Mouse (Mus musculus) left cerebral cortex, postnatal 14 days (tissue): ENCODE results near the gene Atf5. TPM values are rescaled to one million over a fixed set of nuclear protein-coding genes. Genes with fewer than 3 reads are reported as not detected.

Experiments
- DNase-seq, 2 experiments: peaks; one replicate each; pipeline ENCODE4 v3.0.0; 2021 to 2022; ENCODE audit warnings: low spot score in 2 of 2, mixed read lengths in 1 of 2
- intact Hi-C: fragments of 180-260 bp; cut with DNase I; formaldehyde crosslinking; loops from one replicate; pipeline ENCODE4 v1.15.1; 2025
- microRNA-seq, 2 experiments: library from miRNA; unstranded; fragments of <30 nt; microRNA quantifications; one replicate each; pipeline ENCODE4 v1.2.0; 2022
- total RNA-seq, 2 experiments: library from RNA; stranded (reverse); gene quantifications; 2 replicates each; pipeline ENCODE4 v1.2.3; 2021

The Atf5 gene
- total RNA-seq, 2 experiments from 2014 or later: 24.4 to 25.1 TPM

GRCm38 (mm10) chr7:44808927-44809326 lies 7.5 kb downstream of the Atf5 start:
- DNase-seq: no peak
- intact Hi-C loops: no loop called here

- intact Hi-C loops: no loop called here
- no peak for DNase-seq
Measured at GRCm38 (mm10) chr7:44792781-44793180, 23.7 kb downstream of the Atf5 start.

GRCm38 (mm10) chr7:44790066-44790465 lies 26.4 kb downstream of the Atf5 start:
- intact Hi-C loops: no loop called here
- no peak for DNase-seq

GRCm38 (mm10) chr7:44789531-44789930 lies 26.9 kb downstream of the Atf5 start:
- no peak for DNase-seq
- intact Hi-C loops: no loop called here

- DNase-seq: no peak
- intact Hi-C loops: no loop called here
Measured at GRCm38 (mm10) chr7:44780101-44780500, 36.4 kb downstream of the Atf5 start.

GRCm38 (mm10) chr7:44776849-44777498 lies 39.5 kb downstream of the Atf5 start:
- intact Hi-C loops: no loop called here
- DNase-seq: no peak

- peak; percentile 7 to 22 for DNase-seq
- intact Hi-C loops: loop anchor here (5.0 kb wide), 1 partner anchor 40 kb away; no protein-coding TSS in a partner anchor
Measured at GRCm38 (mm10) chr7:44772591-44773204, 43.8 kb downstream of the Atf5 start.

- peak in 1 of 2 experiments; percentile 44 for DNase-seq
- intact Hi-C loops: loop anchor here (5.0 kb wide), 1 partner anchor 42 kb away; no protein-coding TSS in a partner anchor
Measured at GRCm38 (mm10) chr7:44770046-44770578, 46.3 kb downstream of the Atf5 start.

- no peak for DNase-seq
- intact Hi-C loops: no loop called here
Measured at GRCm38 (mm10) chr7:44768129-44768528, 48.3 kb downstream of the Atf5 start.

Small RNAs within 50 kb of the gene (microRNA-seq; reads per million reads assigned to microRNA genes)
- 0 reads per million in 2 experiments for gene Mir707

Other genes with a start within 250 kb of the Atf5 start
- gene Napsa, start 244.3 kb downstream of the Atf5 start, total RNA-seq: not detected
- 10 to 100 TPM; 74.2 to 75.5 TPM for gene Kcnc3, start 226.0 kb downstream of the Atf5 start, total RNA-seq
- 10 to 100 TPM in 1 of 2 experiments, 1 to 10 TPM in 1; 8.8 to 14.5 TPM for gene Myh14, start 145.8 kb downstream of the Atf5 start, total RNA-seq
- gene Izumo2, start 107.9 kb downstream of the Atf5 start, total RNA-seq: not detected
- 10 to 100 TPM; 25.0 to 28.2 TPM for gene Vrk3, start 68.2 kb downstream of the Atf5 start, total RNA-seq
- gene Zfp473, start 65.6 kb downstream of the Atf5 start, total RNA-seq: under 1 TPM; 0.37 to 0.38 TPM
- gene Nup62, start 570 bp downstream of the Atf5 start, total RNA-seq: 10 to 100 TPM; 33.0 to 37.1 TPM
- gene Il4i1, start 271 bp downstream of the Atf5 start, total RNA-seq: 1 to 10 TPM; 2.3 to 3.1 TPM
- 10 to 100 TPM; 80.8 to 81.1 TPM for gene Akt1s1, start 32.3 kb upstream of the Atf5 start, total RNA-seq
- gene Tbc1d17, start 32.4 kb upstream of the Atf5 start, total RNA-seq: 10 to 100 TPM; 48.3 to 58.7 TPM
- 10 to 100 TPM; 26.1 to 28.7 TPM for gene Pnkp, start 40.5 kb upstream of the Atf5 start, total RNA-seq
- 100 to 1,000 TPM; 263 to 271 TPM for gene Ptov1, start 53.1 kb upstream of the Atf5 start, total RNA-seq
- gene Med25, start 76.1 kb upstream of the Atf5 start, total RNA-seq: 100 to 1,000 TPM in 1 of 2 experiments, 10 to 100 TPM in 1; 92.5 to 103 TPM
- 10 to 100 TPM; 20.4 to 22.9 TPM for gene Fuz, start 79.4 kb upstream of the Atf5 start, total RNA-seq
- gene Ap2a1, start 112.8 kb upstream of the Atf5 start, total RNA-seq: 100 to 1,000 TPM; 381 to 392 TPM
- 1 to 10 TPM; 2.6 to 2.8 TPM for gene Tsks, start 126.5 kb upstream of the Atf5 start, total RNA-seq
- 100 to 1,000 TPM in 1 of 2 experiments, 10 to 100 TPM in 1; 97.4 to 101 TPM for gene Cpt1c, start 158.2 kb upstream of the Atf5 start, total RNA-seq
- gene Prmt1, start 169.9 kb upstream of the Atf5 start, total RNA-seq: 100 to 1,000 TPM; 166 to 183 TPM
- gene Irf3, start 181.0 kb upstream of the Atf5 start, total RNA-seq: 10 to 100 TPM; 26.7 to 30.4 TPM
- 1 to 10 TPM; 2.7 to 3.3 TPM for gene Bcl2l12, start 182.1 kb upstream of the Atf5 start, total RNA-seq
- gene Scaf1, start 199.7 kb upstream of the Atf5 start, total RNA-seq: 100 to 1,000 TPM; 153 to 162 TPM
- 10 to 100 TPM; 11.4 to 13.0 TPM for gene Rras, start 201.3 kb upstream of the Atf5 start, total RNA-seq
- gene Prr12, start 236.2 kb upstream of the Atf5 start, total RNA-seq: 10 to 100 TPM; 61.4 to 65.7 TPM
- 10 to 100 TPM; 52.4 to 54.1 TPM for gene Nosip, start 245.8 kb upstream of the Atf5 start, total RNA-seq
- 1 to 10 TPM; 6.6 to 7.1 TPM for gene Prrg2, start 246.0 kb upstream of the Atf5 start, total RNA-seq